Mouse (Mus musculus): ENCODE data around the gene Shq1.

DNA sequence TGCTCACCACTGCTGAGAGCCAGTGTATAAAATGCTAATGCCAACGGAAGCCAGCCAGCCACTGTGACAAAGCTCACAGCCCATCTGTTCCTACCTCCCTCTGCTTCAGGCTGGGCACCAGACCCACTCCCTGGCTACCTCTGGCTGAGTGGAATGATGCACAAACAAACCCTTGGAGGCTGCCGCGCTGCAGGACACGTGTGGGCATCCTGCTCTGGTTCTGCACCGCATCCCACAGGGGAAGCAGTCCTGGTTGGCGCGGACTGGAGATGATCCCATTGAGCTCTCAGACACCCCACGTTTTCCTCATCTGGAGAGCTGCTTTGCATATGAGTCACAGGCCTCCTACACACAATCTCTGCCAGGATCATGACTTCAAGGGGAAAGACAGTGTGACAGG, 112.9 kb downstream of the Shq1 start:
- TF ChIP-seq EP300 (optimal IDR thresholded peaks at IDR 0.05) (no peak), CTCF (IDR thresholded peaks at IDR 0.05; ENCODE audit: low read depth) (no peak)
